Mouse (Mus musculus): ENCODE measurements around the gene Dennd1b.

The Dennd1b gene

GRCm38 (mm10) chr1:138963868-138964458 is 728 bp downstream of the Dennd1b start:
- peak; percentile 49 for DNase-seq (ENCODE audit: low spot score)

GRCm38 (mm10) chr1:138965069-138965468 is 1.8 kb downstream of the Dennd1b start:
- no peak for DNase-seq (ENCODE audit: low spot score)

GRCm38 (mm10) chr1:138965511-138965910 is 2.3 kb downstream of the Dennd1b start:
- DNase-seq (ENCODE audit: low spot score) = no peak

- no peak for DNase-seq (ENCODE audit: low spot score)
These were observed 4.2 kb downstream of the Dennd1b start for GRCm38 (mm10) chr1:138967450-138967849.

- DNase-seq (ENCODE audit: low spot score) = no peak
These were observed 6.8 kb downstream of the Dennd1b start for GRCm38 (mm10) chr1:138970053-138970452.

- DNase-seq (ENCODE audit: low spot score) = no peak
These were observed 10.4 kb downstream of the Dennd1b start for GRCm38 (mm10) chr1:138973541-138974224.

- DNase-seq (ENCODE audit: low spot score) = no peak
These were observed 11.6 kb downstream of the Dennd1b start for GRCm38 (mm10) chr1:138974836-138975235.

GRCm38 (mm10) chr1:138975945-138976344 is 12.7 kb downstream of the Dennd1b start:
- DNase-seq (ENCODE audit: low spot score) = no peak

- no peak for DNase-seq (ENCODE audit: low spot score)
These were observed 19.0 kb downstream of the Dennd1b start for GRCm38 (mm10) chr1:138982203-138982602.

GRCm38 (mm10) chr1:138982611-138983010 is 19.4 kb downstream of the Dennd1b start:
- no peak for DNase-seq (ENCODE audit: low spot score)

GRCm38 (mm10) chr1:138983064-138983463 is 19.8 kb downstream of the Dennd1b start:
- DNase-seq (ENCODE audit: low spot score) = no peak

GRCm38 (mm10) chr1:138983465-138983864 is 20.2 kb downstream of the Dennd1b start:
- DNase-seq (ENCODE audit: low spot score) = no peak

- no peak for DNase-seq (ENCODE audit: low spot score)
These were observed 20.9 kb downstream of the Dennd1b start for GRCm38 (mm10) chr1:138984161-138984560.

GRCm38 (mm10) chr1:138992384-138993138 is 29.3 kb downstream of the Dennd1b start:
- no peak for DNase-seq (ENCODE audit: low spot score)

GRCm38 (mm10) chr1:138995621-138996380 is 32.6 kb downstream of the Dennd1b start:
- DNase-seq (ENCODE audit: low spot score) = no peak

GRCm38 (mm10) chr1:138996663-138997062 is 33.4 kb downstream of the Dennd1b start:
- no peak for DNase-seq (ENCODE audit: low spot score)

- DNase-seq (ENCODE audit: low spot score) = no peak
These were observed 37.6 kb downstream of the Dennd1b start for GRCm38 (mm10) chr1:139000675-139001379.

- no peak for DNase-seq (ENCODE audit: low spot score)
These were observed 40.3 kb downstream of the Dennd1b start for GRCm38 (mm10) chr1:139003503-139003902.

GRCm38 (mm10) chr1:139006000-139006399 is 42.8 kb downstream of the Dennd1b start:
- DNase-seq (ENCODE audit: low spot score) = no peak

- no peak for DNase-seq (ENCODE audit: low spot score)
These were observed 44.2 kb downstream of the Dennd1b start for GRCm38 (mm10) chr1:139007475-139007874.

- DNase-seq (ENCODE audit: low spot score) = no peak
These were observed 52.0 kb downstream of the Dennd1b start for GRCm38 (mm10) chr1:139015118-139015788.

Measured in c-Kit-positive CD71-positive TER-119-positive erythroid progenitor cells, embryonic 14.5 days (primary cell).